8 mouse cellular contexts compared by ENCODE assay signal in genomic region chr17:28510445-28511342, GRCm38 (mm10). TPM values are rescaled to one million over a fixed set of nuclear protein-coding genes. Genes with fewer than 3 reads are reported as not detected.
DNase-seq lines count a peak whose midpoint lies in the region; ATAC-seq and TF ChIP-seq lines count a peak whose summit lies in the region.

No protein-coding gene starts in this region.

- peak overlapping the region; percentile 49 for H3K4me2 ChIP-seq in lung, embryonic 14.5 days
- peak overlapping the region; percentile 67 for H3K4me2 ChIP-seq in heart, embryonic 12.5 days
- peak overlapping the region; percentile 12 for H3K4me2 ChIP-seq in midbrain, embryonic 15.5 days

- H3K4me1 ChIP-seq in lung, embryonic 14.5 days (ENCODE audit: insufficient read depth), result peaks cover 18% of the 10 kb centered on the region
- peaks cover 17% of the 10 kb centered on the region for H3K4me1 ChIP-seq in lung, adult 2 months (ENCODE audit: control insufficient read depth, insufficient read depth, low read length)
- H3K4me1 ChIP-seq in heart, embryonic 12.5 days (replicated peaks), result peaks cover 37% of the 10 kb centered on the region
- H3K4me1 ChIP-seq in limb, embryonic 10.5 days, result peaks cover 46% of the 10 kb centered on the region
- 0 out of 2 replicates have a peak, but pooled peaks cover 7% of the 10 kb centered on the region for H3K4me1 ChIP-seq in midbrain, embryonic 15.5 days

- 4% methylated on average over 28 of the region's 28 CpGs for WGBS in lung, embryonic 14.5 days
- WGBS in lung, adult 2 months, result 15% methylated on average over 28 of the region's 28 CpGs
- WGBS in heart, embryonic 12.5 days, result 6% methylated on average over 26 of the region's 28 CpGs
- 3% methylated on average over 28 of the region's 28 CpGs for WGBS in limb, embryonic 10.5 days
- 6% methylated on average over 27 of the region's 28 CpGs for WGBS in midbrain, embryonic 15.5 days

- H3K27ac ChIP-seq in lung, embryonic 14.5 days (ENCODE audit: low read depth), result 0 out of 2 replicates have a peak overlapping the region, but pooled peaks have one; percentile 5
- H3K27ac ChIP-seq in heart, embryonic 12.5 days (ENCODE audit: poor library complexity, severe bottlenecking), result no peak overlapping the region
- peak overlapping the region; percentile 72 for H3K27ac ChIP-seq in limb, embryonic 10.5 days
- H3K27ac ChIP-seq in midbrain, embryonic 15.5 days, result no peak overlapping the region

- no peaks in the 10 kb centered on the region for H3K36me3 ChIP-seq in lung, embryonic 14.5 days (ENCODE audit: insufficient read depth)
- H3K36me3 ChIP-seq in heart, embryonic 12.5 days, result no peaks in the 10 kb centered on the region
- H3K36me3 ChIP-seq in limb, embryonic 10.5 days, result no peaks in the 10 kb centered on the region
- no peaks in the 10 kb centered on the region for H3K36me3 ChIP-seq in midbrain, embryonic 15.5 days (replicated peaks)

- no peaks in the 10 kb centered on the region for H3K9me3 ChIP-seq in lung, embryonic 14.5 days (ENCODE audit: low read depth, low read length)
- no peaks in the 10 kb centered on the region for H3K9me3 ChIP-seq in heart, embryonic 12.5 days (replicated peaks)
- H3K9me3 ChIP-seq in limb, embryonic 10.5 days (replicated peaks), result no peaks in the 10 kb centered on the region
- H3K9me3 ChIP-seq in midbrain, embryonic 15.5 days, result no peaks in the 10 kb centered on the region

- H3K4me3 ChIP-seq in lung, embryonic 14.5 days (ENCODE audit: low read depth, low read length), result 0 out of 2 replicates have a peak overlapping the region, but pooled peaks have one; percentile 5
- no peak overlapping the region for H3K4me3 ChIP-seq in lung, adult 2 months (replicated peaks; ENCODE audit: extremely low read depth, low read depth, low read length)
- H3K4me3 ChIP-seq in heart, embryonic 12.5 days, result peak overlapping the region; percentile 33
- H3K4me3 ChIP-seq in limb, embryonic 10.5 days, result peak overlapping the region; percentile 45
- no peak overlapping the region for H3K4me3 ChIP-seq in midbrain, embryonic 15.5 days

- peak; percentile 37 for DNase-seq in lung, embryonic 14.5 days
- no peak for DNase-seq in lung, adult 2 months
- DNase-seq in limb, embryonic 10.5 days (ENCODE audit: low spot score), result no peak
- no peak for DNase-seq in right cerebral cortex, postnatal 4 days
- DNase-seq in cerebellum, postnatal 4 days (ENCODE audit: low spot score in 2 of 2), result no peak
- no peak for DNase-seq in cerebellum, postnatal 36 days

- TF ChIP-seq POLR2A in lung, adult 2 months (IDR thresholded peaks at IDR 0.05; ENCODE audit: borderline replicate concordance, extremely low read depth, low read depth, low read length), result no peak

- TF ChIP-seq CTCF in lung, embryonic 14.5 days (IDR thresholded peaks at IDR 0.05; ENCODE audit: low read depth), result no peak
- no peak for TF ChIP-seq CTCF in lung, adult 2 months (IDR thresholded peaks at IDR 0.05; ENCODE audit: insufficient read depth, low read length)

- no peak for ATAC-seq in lung, embryonic 14.5 days (ENCODE audit: insufficient read depth)
- no peak for ATAC-seq in heart, embryonic 12.5 days (ENCODE audit: insufficient number of reproducible peaks, low FRiP score)
- no peak for ATAC-seq in midbrain, embryonic 15.5 days (replicated peaks)

- no peaks in the 10 kb centered on the region for H3K27me3 ChIP-seq in lung, embryonic 14.5 days (ENCODE audit: insufficient read depth, low read length)
- 0 out of 2 replicates have a peak, but pooled peaks cover 14% of the 10 kb centered on the region for H3K27me3 ChIP-seq in heart, embryonic 12.5 days (replicated peaks)
- peaks cover 37% of the 10 kb centered on the region for H3K27me3 ChIP-seq in limb, embryonic 10.5 days (ENCODE audit: low read depth, poor library complexity, severe bottlenecking)
- peaks cover 7% of the 10 kb centered on the region; the same call in 1 of the 2 replicates for H3K27me3 ChIP-seq in midbrain, embryonic 15.5 days (replicated peaks)

- H3K9ac ChIP-seq in lung, embryonic 14.5 days, result peak overlapping the region; percentile 24; the same call in 1 of the 2 replicates
- peak overlapping the region; percentile 30; the same call in 1 of the 2 replicates for H3K9ac ChIP-seq in heart, embryonic 12.5 days
- H3K9ac ChIP-seq in midbrain, embryonic 15.5 days, result no peak overlapping the region

RNA-seq across cellular contexts. Expression of gene Fkbp5, which starts 6.6 kb away (rescaled TPM):
- 8.3 and 8.7 TPM in 2 replicates for polyA plus RNA-seq in lung, embryonic 14.5 days (2014; fragmentation: Nextera tagmentation; extraction: Ambion mirVana)
- 8.8 and 14.8 TPM in 2 replicates for polyA plus RNA-seq in lung, adult 2 months (2012; rRNA removed)
- 15.8 and 16.0 TPM in 2 replicates for polyA plus RNA-seq in heart, embryonic 12.5 days (2016; fragmentation: Nextera tagmentation; extraction: Ambion mirVana)
- polyA plus RNA-seq in limb, embryonic 10.5 days (2016; fragmentation: Nextera tagmentation; extraction: Ambion mirVana), result 32.5 and 32.6 TPM in 2 replicates
- 37.3 and 39.8 TPM in 2 replicates for polyA plus RNA-seq in midbrain, embryonic 15.5 days (2015; fragmentation: Nextera tagmentation; extraction: Ambion mirVana)

RNA-seq across cellular contexts. Expression of gene Armc12, which starts 19.9 kb away (rescaled TPM):
- polyA plus RNA-seq in lung, embryonic 14.5 days (2014; fragmentation: Nextera tagmentation; extraction: Ambion mirVana), result not detected in 2 replicates
- polyA plus RNA-seq in lung, adult 2 months (2012; rRNA removed), result not detected in 2 replicates
- polyA plus RNA-seq in heart, embryonic 12.5 days (2016; fragmentation: Nextera tagmentation; extraction: Ambion mirVana), result not detected in 2 replicates
- not detected in 2 replicates for polyA plus RNA-seq in limb, embryonic 10.5 days (2016; fragmentation: Nextera tagmentation; extraction: Ambion mirVana)
- polyA plus RNA-seq in midbrain, embryonic 15.5 days (2015; fragmentation: Nextera tagmentation; extraction: Ambion mirVana), result not detected in 2 replicates

RNA-seq across cellular contexts. Expression of gene Clpsl2, which starts 38.5 kb away (rescaled TPM):
- polyA plus RNA-seq in lung, embryonic 14.5 days (2014; fragmentation: Nextera tagmentation; extraction: Ambion mirVana), result not detected in 2 replicates
- not detected in 2 replicates for polyA plus RNA-seq in lung, adult 2 months (2012; rRNA removed)
- polyA plus RNA-seq in heart, embryonic 12.5 days (2016; fragmentation: Nextera tagmentation; extraction: Ambion mirVana), result not detected in 2 replicates
- polyA plus RNA-seq in limb, embryonic 10.5 days (2016; fragmentation: Nextera tagmentation; extraction: Ambion mirVana), result not detected in 2 replicates
- polyA plus RNA-seq in midbrain, embryonic 15.5 days (2015; fragmentation: Nextera tagmentation; extraction: Ambion mirVana), result not detected in 2 replicates

RNA-seq across cellular contexts. Expression of gene Clps, which starts 49.9 kb away (rescaled TPM):
- 0.33 and 0.80 TPM in 2 replicates for polyA plus RNA-seq in lung, embryonic 14.5 days (2014; fragmentation: Nextera tagmentation; extraction: Ambion mirVana)
- polyA plus RNA-seq in lung, adult 2 months (2012; rRNA removed), result 1.8 and 16.1 TPM in 2 replicates
- 0.31 TPM in 1 of 2 replicates, not detected in the other for polyA plus RNA-seq in heart, embryonic 12.5 days (2016; fragmentation: Nextera tagmentation; extraction: Ambion mirVana)
- not detected in 2 replicates for polyA plus RNA-seq in limb, embryonic 10.5 days (2016; fragmentation: Nextera tagmentation; extraction: Ambion mirVana)
- polyA plus RNA-seq in midbrain, embryonic 15.5 days (2015; fragmentation: Nextera tagmentation; extraction: Ambion mirVana), result 0.36 TPM in 1 of 2 replicates, not detected in the other

Comparison
In these comparisons a context has a peak if more than half of its experiments do, and no peak if none do; other contexts are left out.
1. H3K4me3 ChIP-seq: peak in lung, embryonic 14.5 days (single experiment), heart, embryonic 12.5 days (single experiment) and limb, embryonic 10.5 days (single experiment); none in lung, adult 2 months (single experiment) and midbrain, embryonic 15.5 days (single experiment).
2. H3K27ac ChIP-seq: peak in lung, embryonic 14.5 days (single experiment) and limb, embryonic 10.5 days (single experiment); none in heart, embryonic 12.5 days (single experiment) and midbrain, embryonic 15.5 days (single experiment).
3. H3K4me2 ChIP-seq: peak in every context shown above with its lines; median percentile 67 in heart, embryonic 12.5 days; 49 in lung, embryonic 14.5 days; 12 in midbrain, embryonic 15.5 days.